20 mouse cellular contexts compared by ENCODE assay signal in the genomic region with DNA sequence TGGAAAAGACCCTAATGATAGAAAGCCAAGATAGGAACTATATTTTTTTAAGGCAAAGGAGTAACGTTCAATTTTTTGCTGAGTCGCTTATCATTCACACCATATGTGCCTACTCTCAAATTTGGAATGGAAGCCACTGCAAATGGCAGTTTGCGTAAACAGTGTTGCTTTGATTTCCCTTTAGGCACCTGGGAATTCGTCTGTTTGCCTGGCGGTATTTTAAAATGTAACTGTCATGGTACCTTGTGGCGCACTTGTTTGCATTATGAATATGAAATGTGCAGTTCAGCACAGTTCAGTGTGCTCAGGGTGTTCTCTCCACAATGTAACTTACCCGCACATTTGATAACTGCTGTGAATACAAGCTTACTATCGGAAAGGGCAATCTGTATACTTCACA.
DNase-seq lines count a peak whose midpoint lies in the region; ATAC-seq and TF ChIP-seq lines count a peak whose summit lies in the region.
"Had no signal": no experiment of that assay in that cellular context is flagged by ENCODE, and none has a peak within 500 bp of the region (broad histone marks: within the 10 kb centered on the region; RNA-seq: fewer than 3 reads in every experiment).

No protein-coding gene starts in this region.

- no peak overlapping the region for H3K4me2 ChIP-seq in forebrain, embryonic 14.5 days (ENCODE audit: low read length)
- no peak overlapping the region for H3K4me2 ChIP-seq in forebrain, embryonic 11.5 days (ENCODE audit: low read depth, low read length, severe bottlenecking)
- H3K4me2 ChIP-seq: embryonic facial prominence, embryonic 15.5 days; heart, embryonic 12.5 days had no signal

- no peak for TF ChIP-seq CTCF in brain, embryonic 14.5 days (IDR thresholded peaks at IDR 0.05; ENCODE audit: borderline replicate concordance, extremely low read depth, insufficient read depth, insufficient read length)

- H3K27me3 ChIP-seq in forebrain, embryonic 14.5 days (replicated peaks; ENCODE audit: control insufficient read depth, insufficient read depth, low read length): no peaks in the 10 kb centered on the region
- no peaks in the 10 kb centered on the region for H3K27me3 ChIP-seq in forebrain, embryonic 11.5 days (ENCODE audit: control insufficient read depth, insufficient read depth, low read length)
- H3K27me3 ChIP-seq: embryonic facial prominence, embryonic 15.5 days; heart, embryonic 12.5 days had no signal

- H3K27ac ChIP-seq in forebrain, embryonic 14.5 days (ENCODE audit: low read depth, low read length): no peak overlapping the region
- no peak overlapping the region for H3K27ac ChIP-seq in forebrain, embryonic 11.5 days (ENCODE audit: low read depth, low read length)
- H3K27ac ChIP-seq: embryonic facial prominence, embryonic 15.5 days; hindbrain, embryonic 10.5 days had no signal

- no peaks in the 10 kb centered on the region for H3K36me3 ChIP-seq in forebrain, embryonic 14.5 days (ENCODE audit: control insufficient read depth, insufficient read depth, low read length)
- no peaks in the 10 kb centered on the region for H3K36me3 ChIP-seq in forebrain, embryonic 11.5 days (ENCODE audit: control insufficient read depth, insufficient read depth, low read length)
- H3K36me3 ChIP-seq: embryonic facial prominence, embryonic 15.5 days; heart, embryonic 12.5 days; hindbrain, embryonic 10.5 days had no signal

- ATAC-seq in forebrain, embryonic 14.5 days: peak; percentile 75
- no peak for ATAC-seq in forebrain, embryonic 11.5 days (replicated peaks; ENCODE audit: low FRiP score)
- ATAC-seq: hindbrain, embryonic 16.5 days; inflammation-experienced regulatory T-cells, adult 6 months; intestine, postnatal 0 days had no signal

- no peak overlapping the region for H3K9ac ChIP-seq in forebrain, embryonic 14.5 days (ENCODE audit: low read length)
- no peak overlapping the region for H3K9ac ChIP-seq in forebrain, embryonic 11.5 days (ENCODE audit: low read length)
- H3K9ac ChIP-seq: embryonic facial prominence, embryonic 15.5 days; heart, embryonic 12.5 days had no signal

- no peaks in the 10 kb centered on the region for H3K4me1 ChIP-seq in forebrain, embryonic 14.5 days (ENCODE audit: control insufficient read depth, insufficient read depth, low read length)
- no peaks in the 10 kb centered on the region for H3K4me1 ChIP-seq in forebrain, embryonic 11.5 days (replicated peaks; ENCODE audit: control insufficient read depth, insufficient read depth, low read length)
- H3K4me1 ChIP-seq: embryonic facial prominence, embryonic 15.5 days; heart, embryonic 12.5 days; hindbrain, embryonic 10.5 days had no signal

- H3K4me3 ChIP-seq in forebrain, embryonic 14.5 days (ENCODE audit: low read depth, low read length): no peak overlapping the region
- H3K4me3 ChIP-seq in forebrain, embryonic 11.5 days (ENCODE audit: low read depth, low read length): no peak overlapping the region
- H3K4me3 ChIP-seq: embryonic facial prominence, embryonic 15.5 days; erythroblast, embryonic 14.5 days; heart, embryonic 12.5 days; hindbrain, embryonic 10.5 days had no signal

- no peaks in the 10 kb centered on the region for H3K9me3 ChIP-seq in forebrain, embryonic 14.5 days (replicated peaks; ENCODE audit: control insufficient read depth, low read length)
- H3K9me3 ChIP-seq in forebrain, embryonic 11.5 days (ENCODE audit: control insufficient read depth, low read length): no peaks in the 10 kb centered on the region
- H3K9me3 ChIP-seq: embryonic facial prominence, embryonic 15.5 days; heart, embryonic 12.5 days; hindbrain, embryonic 10.5 days had no signal

- peak; percentile 68 for DNase-seq in forebrain, embryonic 14.5 days (ENCODE audit: low spot score)
- no peak for DNase-seq in forebrain, embryonic 11.5 days (ENCODE audit: low spot score)
- peak; percentile 18 to 29 for DNase-seq in layer of hippocampus, adult 8-10 months (ENCODE audit: low spot score in 2 of 2)
- DNase-seq in layer of hippocampus, postnatal 10 days (ENCODE audit: low spot score in 2 of 2): no peak
- peak; percentile 75 for DNase-seq in brain, embryonic 14.5 days (ENCODE audit: low read depth)
- DNase-seq in layer of hippocampus, adult 9-10 months (ENCODE audit: low spot score): peak; percentile 16
- DNase-seq in gastrocnemius, adult 8-10 months (ENCODE audit: low spot score in 2 of 2): no peak
- DNase-seq in spleen, adult 12 weeks (ENCODE audit: low spot score): no peak
- DNase-seq: adrenal gland, postnatal 10 days; cerebellum, adult 2 months; cerebellum, postnatal 10 days; embryo, embryonic 11 days; gastrocnemius, postnatal 14 days had no signal

- no peak for TF ChIP-seq POLR2A in brain, embryonic 14.5 days (IDR thresholded peaks at IDR 0.05; ENCODE audit: borderline replicate concordance, extremely low read depth, insufficient read depth, insufficient read length, poor library complexity, severe bottlenecking)

- WGBS in forebrain, embryonic 14.5 days: 77% methylated on average over 8 of the region's 8 CpGs
- WGBS in forebrain, embryonic 11.5 days: 95% methylated on average over 8 of the region's 8 CpGs

Comparison
In these comparisons a context has a peak if more than half of its experiments do, and no peak if none do; other contexts are left out.
1. DNase-seq: peak in forebrain, embryonic 14.5 days (single experiment), layer of hippocampus, adult 8-10 months (2 of 2), brain, embryonic 14.5 days (single experiment) and layer of hippocampus, adult 9-10 months (single experiment); none in forebrain, embryonic 11.5 days (single experiment), layer of hippocampus, postnatal 10 days (0 of 2), gastrocnemius, adult 8-10 months (0 of 2) and spleen, adult 12 weeks (single experiment).